Mouse (Mus musculus) olfactory bulb, adult 2 months (tissue): ENCODE data around the gene Rfx4.

Experiments used
- CTCF ChIP-seq: fragments of 200-500 bp; IDR thresholded peaks from 2 replicates; pipeline ENCODE4 v1.5.1; 2012; ENCODE audit warnings: low read depth, mild to moderate bottlenecking, low read length, moderate library complexity; ENCODE audit not compliant: insufficient read depth
- POLR2A ChIP-seq: fragments of 200-500 bp; IDR thresholded peaks from 2 replicates; pipeline ENCODE4 v1.6.1; 2012; ENCODE audit warnings: mild to moderate bottlenecking, low read depth, low read length, moderate library complexity; ENCODE audit not compliant: insufficient read depth

- TF ChIP-seq CTCF (no peak), POLR2A (peak; percentile 48; the same call in 1 of the 2 replicates)
These were observed 161.2 kb downstream of the Rfx4 start, which contains the start of gene Ric8b for GRCm38 (mm10) chr10:84916810-84917730.
